Mouse (Mus musculus): ENCODE data around the gene Tmem141. TPM values are rescaled to one million over a fixed set of nuclear protein-coding genes. Genes with fewer than 3 reads are reported as not detected.

Gene Tmem141
- total RNA-seq, 2 experiments from 2014 or later: 19.8 to 29.2 TPM

DNA sequence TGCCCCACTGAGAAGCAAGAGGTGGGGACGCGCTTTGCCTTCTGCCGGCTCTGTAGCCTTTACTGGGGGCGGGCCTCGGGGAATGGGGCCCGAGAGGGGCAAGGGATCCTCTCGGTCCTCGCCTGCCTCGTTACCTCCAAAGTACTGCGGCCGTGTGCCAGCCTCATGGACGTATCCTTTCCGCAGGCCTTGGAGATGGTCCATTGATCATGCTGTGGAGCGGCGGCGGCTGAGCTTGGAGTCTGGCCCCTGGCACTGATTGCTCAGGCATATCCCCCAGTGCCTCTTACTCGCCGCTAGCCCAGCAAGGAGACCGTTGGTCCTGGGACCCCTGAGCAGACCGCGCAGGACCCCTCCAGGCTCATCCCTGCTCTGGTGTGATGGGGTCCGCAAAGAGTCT is 5.4 kb downstream of the Tmem141 start:
- DNase-seq (ENCODE audit: low spot score in 2 of 2): no peak
- intact Hi-C loops (cut with DNase I): no loop called here

DNA sequence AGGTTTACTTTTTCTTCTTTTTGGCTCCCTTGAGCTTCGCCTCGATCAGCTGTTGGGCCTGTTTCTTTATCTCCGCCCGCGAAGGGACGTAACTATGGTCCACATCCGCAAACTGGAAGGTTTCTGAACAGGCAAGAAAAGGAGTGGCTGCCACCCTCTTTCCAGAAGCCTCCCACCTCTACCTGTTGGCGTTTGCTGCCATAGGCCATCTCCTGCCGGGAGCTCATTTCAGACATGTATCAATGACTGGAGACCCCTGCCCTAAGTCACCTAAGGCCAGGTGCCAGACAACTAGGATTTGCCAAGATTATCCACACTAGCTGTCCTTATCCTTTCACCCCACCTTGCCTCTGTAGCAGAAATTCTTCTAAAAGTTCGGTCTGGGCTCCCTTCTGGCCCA is 13.1 kb downstream of the Tmem141 start:
- intact Hi-C loops (cut with DNase I): no loop called here
- DNase-seq (ENCODE audit: low spot score in 2 of 2): no peak

DNA sequence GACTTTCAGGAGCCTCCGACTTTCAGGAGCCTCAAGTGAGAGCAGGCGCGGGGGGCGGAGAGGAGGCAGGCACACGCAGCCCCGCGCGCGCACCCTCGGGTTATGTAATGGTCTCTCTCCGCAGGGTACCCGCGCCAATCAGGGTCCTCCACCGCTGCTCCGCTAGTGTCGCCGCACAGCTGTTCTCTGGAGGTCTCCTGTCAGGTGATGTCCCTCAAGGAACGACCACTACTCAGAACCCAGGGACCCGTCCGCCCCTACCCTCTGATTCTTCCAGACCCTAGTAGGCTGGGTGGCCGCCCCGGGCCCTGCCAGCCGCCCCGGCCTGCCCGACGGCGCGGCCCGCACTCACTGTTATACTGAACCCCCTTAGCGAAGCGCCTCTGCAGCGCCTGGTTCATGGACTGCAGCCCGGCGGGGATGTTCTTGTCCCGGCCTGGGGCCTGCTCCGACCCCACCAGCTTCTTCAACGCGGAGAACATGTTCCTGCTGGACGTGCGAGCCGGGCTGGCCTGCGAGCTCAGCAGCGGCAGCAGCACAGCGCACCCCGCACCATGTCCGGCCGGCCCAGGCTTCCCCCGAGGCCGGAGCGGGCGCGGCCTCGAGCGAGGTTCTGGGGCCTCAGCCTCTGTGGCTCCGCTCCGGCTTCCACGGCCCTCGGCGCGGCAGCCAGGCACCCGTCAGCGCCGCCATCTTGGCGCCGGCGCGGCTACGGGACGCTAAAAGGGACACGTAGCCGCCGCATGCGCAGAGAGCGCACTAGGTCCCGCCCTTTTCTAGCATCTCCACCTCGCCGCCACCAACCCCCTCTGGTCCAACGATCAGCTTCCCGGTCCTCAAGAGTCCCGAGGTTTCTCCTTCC is 13.8 kb downstream of the Tmem141 start, which contains the start of gene Rabl6:
TSS of gene Rabl6 (minus strand) at position 761 of the 862 bp plus-strand sequence.
- intact Hi-C loops (cut with DNase I): no loop called here

DNA sequence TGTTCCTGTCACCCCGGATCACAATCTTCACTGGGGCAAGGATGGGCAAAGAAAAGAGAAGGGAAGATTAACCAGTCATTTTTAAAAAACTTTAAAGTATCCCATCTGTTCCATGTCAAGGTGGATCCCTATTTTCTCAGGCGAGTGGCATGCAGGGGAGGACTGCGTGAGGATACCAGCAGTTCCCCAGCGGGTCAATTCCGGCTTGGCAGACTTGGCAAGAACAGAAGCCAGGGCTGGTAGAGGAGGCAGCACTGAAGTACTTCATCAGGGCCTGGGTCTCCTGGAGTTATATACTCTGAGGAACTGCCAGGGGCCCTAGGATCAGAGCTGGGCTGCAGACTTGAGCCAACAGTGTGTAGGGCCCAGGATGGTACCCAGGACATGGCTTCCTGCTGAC is 19.3 kb downstream of the Tmem141 start:
- intact Hi-C loops (cut with DNase I): no loop called here
- no peak for DNase-seq (ENCODE audit: low spot score in 2 of 2)

More for the DNA sequence above, 13.8 kb downstream of the Tmem141 start, which contains the start of gene Rabl6:
- DNase-seq (ENCODE audit: low spot score in 2 of 2): peak; percentile 91 to 94

DNA sequence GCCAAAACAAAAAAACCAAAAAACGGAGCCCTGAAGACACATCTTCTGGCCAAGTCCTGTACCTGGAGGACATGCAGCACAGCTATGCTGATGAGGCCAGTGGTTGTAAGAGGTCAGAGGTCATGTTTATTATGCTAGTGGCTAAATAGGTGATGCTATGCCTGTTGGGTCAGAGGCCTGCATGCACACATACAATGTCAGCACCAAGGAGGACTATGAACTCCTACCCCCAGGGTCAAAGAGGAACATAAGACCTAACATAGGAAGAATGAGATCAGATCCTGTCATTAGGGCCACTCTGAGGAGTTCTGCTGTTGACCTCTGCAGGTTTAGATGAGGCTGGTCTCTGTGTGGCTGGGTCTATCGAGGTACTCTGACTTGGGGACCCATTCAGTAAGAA is 21.8 kb downstream of the Tmem141 start:
- intact Hi-C loops (cut with DNase I): no loop called here
- DNase-seq (ENCODE audit: low spot score in 2 of 2): no peak

DNA sequence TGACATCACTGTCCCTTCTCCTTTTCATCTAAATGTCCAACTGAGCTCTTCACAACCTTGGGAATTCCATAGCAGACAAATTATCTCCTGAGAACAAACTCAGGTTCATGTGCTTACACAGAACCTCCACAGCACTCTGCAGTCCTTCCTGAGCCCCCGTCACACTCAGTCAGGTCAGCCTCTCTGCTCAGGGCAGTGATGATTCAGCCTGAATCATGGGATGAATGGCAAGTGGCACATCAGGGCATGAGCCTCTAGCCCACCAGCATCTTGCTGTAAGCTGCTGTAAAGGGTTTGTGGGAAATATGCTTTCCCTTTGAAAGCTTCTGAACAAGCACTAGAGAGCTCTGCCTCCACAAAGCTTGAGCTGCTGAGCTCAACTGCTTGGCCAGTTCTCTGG is 23.1 kb downstream of the Tmem141 start:
- no peak for DNase-seq (ENCODE audit: low spot score in 2 of 2)
- intact Hi-C loops (cut with DNase I): no loop called here

DNA sequence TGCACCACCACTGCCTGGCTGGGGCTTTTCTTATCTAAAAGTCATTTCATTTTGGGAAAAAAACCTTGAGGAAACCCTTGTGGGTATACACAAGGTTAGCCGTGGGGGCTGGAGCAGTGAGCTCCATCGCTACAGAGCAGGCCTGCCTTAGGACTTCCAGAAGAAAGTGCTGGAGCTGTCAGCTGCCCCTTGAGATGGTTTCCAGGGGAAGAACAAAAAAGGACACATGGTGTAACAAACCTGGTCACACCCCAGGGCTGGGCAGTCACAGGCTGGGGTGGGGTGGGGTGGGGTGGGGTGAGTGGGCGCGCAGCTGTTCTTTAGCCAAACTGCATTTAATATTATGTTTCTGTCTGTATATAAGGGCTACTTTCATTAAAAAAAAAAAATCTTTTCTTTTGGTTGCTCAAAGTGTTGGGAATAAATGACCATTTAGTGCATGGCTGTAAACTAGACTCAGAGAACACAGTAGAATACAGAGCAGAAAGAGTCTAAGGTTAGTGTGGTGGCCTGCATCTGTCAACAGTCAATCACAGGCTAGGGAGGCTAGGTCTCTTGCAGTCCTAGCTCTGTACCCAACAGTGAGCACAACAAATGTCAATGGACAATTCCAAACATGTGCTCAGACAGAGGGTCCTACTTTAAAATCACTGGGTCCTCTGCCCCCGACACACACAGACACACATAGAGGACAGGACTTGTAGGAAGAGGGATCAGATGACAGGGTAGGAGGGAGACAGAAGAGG is 24.9 kb downstream of the Tmem141 start:
- intact Hi-C loops (cut with DNase I): no loop called here
- DNase-seq (ENCODE audit: low spot score in 2 of 2): no peak

DNA sequence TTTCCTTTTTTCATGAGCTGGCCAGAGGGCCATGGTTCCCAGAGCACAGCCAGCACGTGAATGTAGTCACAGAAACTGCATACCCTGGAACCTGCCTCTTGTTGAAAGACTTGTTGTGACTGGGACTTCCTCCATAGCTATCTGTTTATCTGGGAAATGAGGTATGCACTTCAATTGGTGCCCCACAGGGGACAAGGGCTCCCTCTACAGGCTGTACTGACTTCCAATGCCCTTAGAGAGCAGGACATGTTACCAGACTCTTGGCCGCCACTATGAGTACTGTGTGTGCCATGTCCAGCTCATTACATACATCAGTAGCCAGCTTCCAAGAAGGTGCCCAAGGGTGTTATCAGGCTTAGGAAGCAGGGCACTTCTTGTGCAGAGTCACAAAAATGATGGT is 29.9 kb downstream of the Tmem141 start:
- intact Hi-C loops (cut with DNase I): no loop called here
- no peak for DNase-seq (ENCODE audit: low spot score in 2 of 2)

DNA sequence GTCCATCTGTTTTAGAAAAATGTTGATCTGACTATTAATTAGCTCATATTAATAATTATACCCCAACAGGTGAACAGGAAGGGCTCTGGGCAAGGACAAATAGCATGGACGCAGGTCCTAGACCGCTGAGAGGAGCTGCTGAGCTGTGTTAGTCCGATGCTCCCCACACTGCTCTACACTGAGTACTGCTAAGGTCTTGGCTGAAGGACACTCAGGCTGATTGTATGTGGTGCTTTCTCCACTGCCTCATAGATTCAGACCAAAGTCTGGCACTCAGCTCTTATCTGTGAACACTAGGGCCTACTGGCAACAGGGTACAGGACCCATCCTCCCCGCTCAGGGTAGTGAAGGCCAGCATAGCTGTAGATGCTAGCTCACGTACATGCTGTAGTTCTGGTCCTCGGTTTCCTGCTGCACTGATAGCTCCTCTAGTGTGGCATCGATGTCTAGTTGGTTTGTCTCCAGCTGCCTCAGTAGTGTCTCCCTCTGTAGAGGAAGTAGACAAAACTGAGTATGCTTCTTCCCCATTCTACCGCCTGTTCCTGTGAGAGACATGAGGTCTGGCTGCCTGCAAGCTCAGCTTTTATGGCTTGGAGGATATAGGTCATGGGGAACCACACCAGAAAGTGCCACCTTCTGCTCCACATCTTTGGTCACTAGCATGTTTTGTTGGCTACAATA is 33.4 kb downstream of the Tmem141 start:
- intact Hi-C loops (cut with DNase I): no loop called here
- no peak for DNase-seq (ENCODE audit: low spot score in 2 of 2)

DNA sequence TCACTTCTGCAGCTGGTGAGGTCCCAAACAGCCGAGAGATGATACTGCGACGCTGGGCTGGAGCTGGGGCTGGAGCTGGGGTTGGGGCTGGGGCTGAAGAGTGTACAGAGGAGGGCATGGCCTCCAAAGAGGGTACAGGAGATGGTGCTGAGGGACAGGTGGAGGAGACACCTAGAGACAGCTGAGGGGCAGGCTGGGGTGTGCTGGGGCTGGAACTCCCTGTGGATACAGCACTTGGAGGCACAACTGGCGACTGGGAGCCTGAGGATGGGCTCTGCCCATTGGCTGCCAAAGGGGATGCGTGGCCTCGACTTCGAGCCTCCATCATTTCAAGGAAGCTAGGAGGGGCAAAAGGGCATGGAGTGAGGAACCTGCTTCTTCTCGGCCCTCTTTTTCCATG is 34.5 kb downstream of the Tmem141 start:
- no peak for DNase-seq (ENCODE audit: low spot score in 2 of 2)
- intact Hi-C loops (cut with DNase I): no loop called here

DNA sequence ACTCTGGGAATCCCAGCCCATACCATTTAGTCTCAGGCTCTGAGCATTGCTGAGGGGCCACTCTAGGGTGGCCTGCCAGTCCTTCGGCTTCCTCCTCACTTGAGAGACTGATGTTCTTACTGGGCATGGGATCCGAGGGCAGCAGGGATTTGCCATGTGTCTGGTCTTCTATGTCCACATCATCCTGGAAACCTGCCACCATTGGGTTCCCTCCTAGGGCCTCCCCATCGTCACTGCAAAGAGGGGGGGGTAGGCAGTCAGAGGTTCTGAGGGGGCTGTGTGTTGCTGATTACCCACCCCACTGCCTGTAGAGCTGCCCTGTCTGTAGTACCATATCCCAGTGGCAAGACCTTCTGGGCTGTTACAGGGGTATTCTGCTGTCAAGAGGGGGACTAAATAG is 36.2 kb downstream of the Tmem141 start:
- DNase-seq (ENCODE audit: low spot score in 2 of 2): no peak
- intact Hi-C loops (cut with DNase I): no loop called here

DNA sequence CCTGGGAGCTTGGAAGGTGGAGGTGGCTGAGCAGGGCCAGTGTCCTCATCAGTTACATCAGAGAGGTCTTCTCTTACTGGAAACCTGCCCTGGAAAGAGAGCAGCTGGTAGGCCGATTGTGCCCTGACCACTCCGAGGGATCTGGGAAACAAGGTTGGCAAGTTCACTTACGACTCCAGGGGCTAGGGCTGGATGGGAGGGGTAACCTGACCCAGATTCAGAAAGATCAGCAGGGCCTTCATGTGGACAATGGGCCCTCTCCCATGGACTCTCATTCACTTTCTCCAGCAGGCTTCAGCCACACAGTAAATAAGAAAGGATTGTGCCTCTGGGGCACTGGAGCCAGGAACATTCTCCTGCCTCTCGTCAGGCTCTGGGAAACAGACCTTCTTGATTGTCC is 36.9 kb downstream of the Tmem141 start:
- intact Hi-C loops (cut with DNase I): no loop called here
- DNase-seq (ENCODE audit: low spot score in 2 of 2): no peak

DNA sequence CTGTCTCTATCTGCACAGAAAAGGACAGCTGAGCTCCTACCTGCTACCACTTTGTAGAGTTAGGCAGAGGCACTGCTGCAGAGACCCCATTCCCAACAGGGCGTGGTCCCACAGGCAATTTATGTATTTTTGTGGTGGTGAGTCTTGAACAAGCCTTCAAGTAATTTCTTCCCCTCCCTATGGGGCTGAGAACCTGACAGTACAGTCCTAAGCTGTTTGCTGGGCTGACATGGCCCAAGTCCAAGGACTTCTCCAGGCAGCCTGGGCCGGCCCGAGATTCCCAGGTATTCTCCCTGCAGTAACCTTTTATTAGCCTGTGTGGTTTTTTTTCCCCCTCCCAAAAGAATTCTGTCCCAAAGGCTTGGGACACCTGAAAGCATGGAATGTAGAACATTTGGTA is 37.7 kb downstream of the Tmem141 start:
- DNase-seq (ENCODE audit: low spot score in 2 of 2): no peak
- intact Hi-C loops (cut with DNase I): no loop called here

DNA sequence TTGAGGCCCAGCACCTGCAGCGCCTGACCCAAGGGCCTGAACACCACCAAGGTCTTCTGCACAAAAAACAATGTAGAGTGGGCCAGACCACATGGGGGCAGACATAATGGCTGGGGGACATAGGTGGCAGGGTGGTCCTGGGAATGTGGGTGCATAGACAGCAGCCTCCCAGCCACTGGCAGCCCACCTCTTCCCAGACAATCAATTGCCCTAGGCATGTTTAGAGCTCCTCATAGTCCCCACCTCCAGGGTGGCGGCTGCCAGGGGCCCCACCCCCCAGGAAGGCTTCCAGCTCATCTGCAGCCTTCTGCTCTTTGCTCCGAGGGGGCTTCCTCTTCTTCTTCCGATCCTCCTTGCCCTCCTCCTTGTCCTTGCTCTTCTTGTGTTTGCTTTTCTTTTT is 38.2 kb downstream of the Tmem141 start:
- DNase-seq (ENCODE audit: low spot score in 2 of 2): no peak
- intact Hi-C loops (cut with DNase I): no loop called here

DNA sequence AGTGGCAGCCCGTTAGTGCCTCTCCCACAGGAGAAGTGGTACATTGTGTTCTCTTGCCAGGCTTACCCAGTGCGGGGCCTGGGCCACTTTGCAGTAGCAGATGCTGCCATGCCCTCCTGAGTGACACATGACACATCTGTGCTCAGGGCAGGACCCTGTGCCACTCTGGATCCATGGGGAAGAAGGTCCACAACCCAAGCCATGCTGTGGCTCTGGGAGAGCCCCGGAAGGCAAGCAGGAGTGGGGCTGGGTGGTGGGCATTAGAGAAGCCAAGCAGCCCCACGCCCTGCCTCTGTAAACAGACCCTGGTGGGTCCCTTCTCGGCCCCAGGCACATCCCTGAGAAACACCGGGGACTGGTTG is 38.7 kb downstream of the Tmem141 start:
- peak in 1 of 2 experiments; percentile 32 for DNase-seq (ENCODE audit: low spot score in 2 of 2)
- intact Hi-C loops (cut with DNase I): no loop called here

DNA sequence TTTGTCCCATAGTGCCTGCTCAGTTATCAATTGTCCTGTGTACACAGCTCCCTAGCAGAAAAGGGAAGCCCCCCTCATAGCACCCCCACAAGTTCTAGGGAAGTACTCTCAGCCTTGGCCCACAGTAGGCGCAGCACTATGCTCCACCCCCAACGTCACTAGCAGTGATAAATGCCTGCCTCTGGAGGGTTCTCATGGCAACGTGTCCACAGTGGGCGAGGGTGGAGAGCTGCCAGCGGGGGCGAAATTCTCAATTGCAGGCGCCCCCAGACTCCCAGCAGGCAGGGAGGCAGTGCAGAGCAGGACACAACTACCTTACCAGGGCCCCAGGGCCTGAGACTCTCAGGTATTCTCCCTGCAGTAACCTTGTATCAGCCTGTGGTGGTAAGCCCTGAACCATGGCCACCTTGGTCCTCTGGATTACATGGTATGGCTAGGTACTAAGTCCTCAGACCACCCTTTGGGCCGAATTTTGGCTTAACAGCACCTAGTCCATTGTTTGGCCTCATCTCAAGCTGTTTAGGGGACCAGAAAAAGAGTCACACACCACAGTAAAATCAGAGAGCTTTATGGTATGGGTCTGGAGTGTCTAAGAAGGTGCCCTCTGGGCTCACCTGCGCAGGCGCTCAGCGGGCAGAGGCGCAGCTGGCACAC is 39.2 kb downstream of the Tmem141 start:
- intact Hi-C loops (cut with DNase I): no loop called here
- DNase-seq (ENCODE audit: low spot score in 2 of 2): peak; percentile 85 to 90

DNA sequence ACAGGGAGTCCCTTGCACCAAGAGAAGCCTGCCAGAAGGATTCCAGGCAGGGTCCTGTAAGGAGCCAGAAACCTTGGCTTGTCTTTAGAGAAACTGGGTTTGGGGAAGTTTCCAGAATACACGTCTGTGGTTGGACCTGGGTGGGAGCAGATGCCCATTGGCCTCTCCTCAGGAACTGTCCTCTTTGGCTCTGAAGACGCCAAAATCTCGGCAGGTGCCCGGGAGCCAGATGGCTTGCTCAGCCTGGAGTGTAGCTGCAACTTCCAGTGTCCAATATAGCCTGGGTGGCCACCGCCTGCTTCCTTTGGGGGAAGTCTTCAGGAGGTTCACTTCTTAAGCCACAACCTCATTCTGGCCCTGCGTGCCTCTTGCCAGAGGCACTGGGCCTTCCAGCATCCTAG is 39.9 kb downstream of the Tmem141 start:
- intact Hi-C loops (cut with DNase I): no loop called here

DNA sequence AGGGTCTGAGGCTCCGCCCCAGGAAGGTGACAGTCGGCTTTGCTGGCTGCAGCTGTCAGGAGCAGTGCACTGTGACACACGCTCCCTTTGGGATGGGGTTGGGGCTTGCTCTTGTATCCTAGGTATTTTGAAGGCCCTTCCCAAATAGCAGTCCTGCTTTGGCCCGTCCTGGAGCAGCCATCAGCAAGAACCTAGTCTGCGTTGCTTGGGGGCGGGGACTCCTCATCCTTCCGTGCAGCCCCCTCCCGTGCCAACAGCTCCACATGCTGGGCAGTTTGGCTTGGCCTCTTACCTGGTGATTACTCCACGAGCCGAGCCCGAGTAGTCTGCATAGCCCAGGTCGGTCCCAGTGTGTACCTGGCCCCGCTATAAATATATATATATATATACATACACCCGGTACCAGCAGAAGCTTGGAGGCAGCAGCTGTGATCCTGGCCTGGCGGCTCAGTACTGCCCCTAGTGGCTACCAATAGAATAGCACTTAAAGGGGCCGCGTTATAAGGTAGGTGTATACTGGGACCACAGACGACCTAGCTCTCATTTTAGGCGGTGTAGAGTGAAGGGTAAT is 40.4 kb downstream of the Tmem141 start, which contains the start of gene Ajm1:
TSS of gene Ajm1 (minus strand) at position 464 of the 571 bp plus-strand sequence.
- intact Hi-C loops (cut with DNase I): no loop called here
- peak; percentile 79 to 82 for DNase-seq (ENCODE audit: low spot score in 2 of 2)

More for the DNA sequence above, 39.9 kb downstream of the Tmem141 start:
- peak; percentile 57 to 60 for DNase-seq (ENCODE audit: low spot score in 2 of 2)

DNA sequence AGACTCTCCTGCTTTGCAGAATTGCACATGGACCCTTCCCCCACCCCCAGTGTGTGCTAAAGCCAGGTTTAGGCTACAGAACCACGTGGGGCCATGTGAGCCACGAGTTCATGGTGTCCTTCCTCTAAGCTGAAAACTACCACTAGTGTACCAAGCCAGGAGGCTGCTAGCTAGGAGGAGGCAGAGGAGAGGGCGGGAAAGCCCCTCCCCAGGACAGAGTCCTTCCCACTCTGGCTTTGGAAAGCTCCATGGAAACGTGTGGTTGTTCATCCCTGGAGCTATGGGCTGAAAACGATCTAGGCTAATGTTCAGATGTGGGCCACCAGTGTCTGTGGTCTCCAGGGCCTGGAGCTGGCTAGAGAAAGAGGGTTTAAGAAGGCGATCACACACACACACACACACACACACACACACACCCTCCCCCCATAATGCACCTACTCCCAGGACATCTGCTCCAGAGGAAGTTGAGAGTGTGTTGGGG is 41.1 kb downstream of the Tmem141 start:
- peak in 1 of 2 experiments; percentile 60 for DNase-seq (ENCODE audit: low spot score in 2 of 2)
- intact Hi-C loops (cut with DNase I): no loop called here

Measured in left cerebral cortex, postnatal 36 days (tissue).